9 mouse cellular contexts compared by ENCODE assay signal in the genomic region with DNA sequence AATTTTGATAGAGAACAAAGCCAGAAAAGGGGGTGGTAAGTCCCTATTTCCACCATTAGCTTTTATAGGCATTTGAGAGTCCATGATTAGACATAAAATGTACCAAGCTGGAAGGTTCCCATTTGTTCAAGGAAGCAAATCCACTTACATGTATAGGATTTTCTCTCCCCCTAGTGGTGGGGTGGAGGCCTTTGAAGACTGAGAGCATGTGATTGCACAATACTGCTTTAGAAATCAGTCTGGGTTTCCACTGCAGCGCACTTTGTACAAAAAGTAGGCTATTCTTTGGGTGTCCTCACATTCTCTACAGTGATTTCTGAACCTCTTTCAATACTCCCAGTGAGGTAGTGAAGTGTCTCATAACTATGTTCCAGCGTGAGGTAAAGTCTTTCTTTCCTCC. TPM values are rescaled to one million over a fixed set of nuclear protein-coding genes. Genes with fewer than 3 reads are reported as not detected.
DNase-seq lines count a peak whose midpoint lies in the region; ATAC-seq and TF ChIP-seq lines count a peak whose summit lies in the region.
"Had no signal": no experiment of that assay in that cellular context is flagged by ENCODE, and none has a peak within 500 bp of the region (broad histone marks: within the 10 kb centered on the region; RNA-seq: fewer than 3 reads in every experiment).

No protein-coding gene starts in this region.

- TF ChIP-seq POLR2A in brain, embryonic 14.5 days (IDR thresholded peaks at IDR 0.05; ENCODE audit: borderline replicate concordance, extremely low read depth, insufficient read depth, insufficient read length, poor library complexity, severe bottlenecking), result no peak

- no peak overlapping the region for H3K9ac ChIP-seq in intestine, postnatal 0 days (ENCODE audit: low read depth, low read length)
- H3K9ac ChIP-seq in intestine, embryonic 16.5 days (ENCODE audit: low read depth, low read length), result no peak overlapping the region
- H3K9ac ChIP-seq: liver, embryonic 15.5 days had no signal

- H3K27me3 ChIP-seq in intestine, postnatal 0 days (replicated peaks; ENCODE audit: control insufficient read depth, insufficient read depth, low read length), result no peaks in the 10 kb centered on the region
- no peaks in the 10 kb centered on the region for H3K27me3 ChIP-seq in intestine, embryonic 16.5 days (replicated peaks; ENCODE audit: control insufficient read depth, insufficient read depth, low read length)
- H3K27me3 ChIP-seq in E14TG2a.4 (ENCODE audit: insufficient read depth, low read length), result no peaks in the 10 kb centered on the region
- H3K27me3 ChIP-seq: liver, embryonic 15.5 days had no signal

- no peak for ATAC-seq in intestine, postnatal 0 days
- no peak for ATAC-seq in intestine, embryonic 16.5 days
- ATAC-seq in inflammation-experienced regulatory T-cells, adult 6 months, result no peak

- no peaks in the 10 kb centered on the region for H3K4me1 ChIP-seq in intestine, postnatal 0 days (replicated peaks; ENCODE audit: control insufficient read depth, insufficient read depth, low read length)
- H3K4me1 ChIP-seq in intestine, embryonic 16.5 days (ENCODE audit: control insufficient read depth, insufficient read depth, low read length), result 0 out of 2 replicates have a peak, but pooled peaks cover 3% of the 10 kb centered on the region
- H3K4me1 ChIP-seq in E14TG2a.4 (replicated peaks; ENCODE audit: low read depth, low read length), result peaks cover 9% of the 10 kb centered on the region

- no peak overlapping the region for H3K27ac ChIP-seq in intestine, postnatal 0 days (ENCODE audit: low read depth, low read length)
- H3K27ac ChIP-seq in intestine, embryonic 16.5 days (ENCODE audit: low read length), result no peak overlapping the region
- H3K27ac ChIP-seq: liver, embryonic 15.5 days had no signal

- 68% methylated on average over 2 of the region's 2 CpGs for WGBS in intestine, postnatal 0 days
- WGBS in intestine, embryonic 16.5 days, result 63% methylated on average over 2 of the region's 2 CpGs

- no peaks in the 10 kb centered on the region for H3K36me3 ChIP-seq in intestine, postnatal 0 days (ENCODE audit: control insufficient read depth, insufficient read depth)
- H3K36me3 ChIP-seq in intestine, embryonic 16.5 days (ENCODE audit: control insufficient read depth, insufficient read depth, low read length), result no peaks in the 10 kb centered on the region
- no peaks in the 10 kb centered on the region; the same call in 1 of the 2 replicates for H3K36me3 ChIP-seq in E14TG2a.4 (ENCODE audit: insufficient read depth, low read length)
- H3K36me3 ChIP-seq: liver, embryonic 15.5 days had no signal

- peak; percentile 85 for TF ChIP-seq CTCF in intestine, postnatal 0 days (IDR thresholded peaks at IDR 0.05; ENCODE audit: low read depth)
- peak; percentile 58 for TF ChIP-seq CTCF in E14TG2a.4 (conservative IDR thresholded peaks at IDR 0.05; ENCODE audit: low read length)
- TF ChIP-seq CTCF in brain, embryonic 14.5 days (IDR thresholded peaks at IDR 0.05; ENCODE audit: borderline replicate concordance, extremely low read depth, insufficient read depth, insufficient read length), result peak; percentile 55; the same call in 1 of the 2 replicates

- no peak overlapping the region for H3K4me3 ChIP-seq in intestine, postnatal 0 days (ENCODE audit: low read depth, low read length)
- H3K4me3 ChIP-seq in intestine, embryonic 16.5 days (ENCODE audit: low read length), result no peak overlapping the region
- no peak overlapping the region for H3K4me3 ChIP-seq in E14TG2a.4 (replicated peaks; ENCODE audit: low read length)
- H3K4me3 ChIP-seq: liver, embryonic 15.5 days had no signal

- no peak overlapping the region for H3K4me2 ChIP-seq in intestine, postnatal 0 days (replicated peaks; ENCODE audit: low read depth)
- H3K4me2 ChIP-seq in intestine, embryonic 16.5 days (ENCODE audit: low read depth, low read length), result no peak overlapping the region
- H3K4me2 ChIP-seq: liver, embryonic 15.5 days had no signal

- peak; percentile 91 for DNase-seq in brain, embryonic 14.5 days (ENCODE audit: low read depth)
- DNase-seq in frontal cortex, postnatal 10 days (ENCODE audit: low spot score in 2 of 2), result peak; percentile 42 to 66
- DNase-seq in layer of hippocampus, adult 18-20 months (ENCODE audit: low spot score in 2 of 2), result peak; percentile 62 to 89
- peak; percentile 90 for DNase-seq in lung, postnatal 36 days

- H3K9me3 ChIP-seq in intestine, postnatal 0 days (ENCODE audit: control insufficient read depth), result no peaks in the 10 kb centered on the region
- no peaks in the 10 kb centered on the region for H3K9me3 ChIP-seq in intestine, embryonic 16.5 days (ENCODE audit: control insufficient read depth, low read length)
- H3K9me3 ChIP-seq in E14TG2a.4 (ENCODE audit: low read length), result no peaks in the 10 kb centered on the region
- H3K9me3 ChIP-seq: liver, embryonic 15.5 days had no signal

RNA-seq across cellular contexts. Expression of a gene that starts 2.6 kb away (rescaled TPM):
- 11.2 and 12.4 TPM in 2 replicates for polyA plus RNA-seq in intestine, postnatal 0 days (2015; fragmentation: Nextera tagmentation; extraction: Ambion mirVana)
- 34.2 and 37.8 TPM in 2 replicates for polyA plus RNA-seq in intestine, embryonic 16.5 days (2015; fragmentation: Nextera tagmentation; extraction: Ambion mirVana)
- polyA plus RNA-seq in brain, embryonic 14.5 days (2012; rRNA removed), result 7.7 and 10.9 TPM in 2 replicates
- total RNA-seq in layer of hippocampus, adult 18-20 months (2021), result 10 to 100 TPM; 22.3 to 22.7 TPM
- polyA plus RNA-seq in inflammation-experienced regulatory T-cells, adult 6 months (2017; shearing (Covaris generic)), result 10 to 100 TPM; 14.5 to 21.5 (median 18.3) TPM
